Mouse (Mus musculus) layer of hippocampus, adult 18-20 months (tissue): ENCODE measurements around the gene Btd. TPM values are rescaled to one million over a fixed set of nuclear protein-coding genes. Genes with fewer than 3 reads are reported as not detected.
A peak's percentile ranks its signal among the peaks of the same experiment; 100 is the strongest.

Experiments
- DNase-seq, 2 experiments: peaks; one replicate each; pipeline ENCODE4 v3.0.0; 2022; ENCODE audit warnings: low spot score in 2 of 2
- total RNA-seq, 2 experiments: library from RNA; stranded (reverse); gene quantifications; 2 replicates each; pipeline ENCODE4 v1.2.3; 2021

The Btd gene
- total RNA-seq, 2 experiments from 2014 or later: 10.3 TPM

- no peak for DNase-seq
These were observed 4.2 kb downstream of the Btd start for GRCm38 (mm10) chr14:31644931-31645547.

DNA sequence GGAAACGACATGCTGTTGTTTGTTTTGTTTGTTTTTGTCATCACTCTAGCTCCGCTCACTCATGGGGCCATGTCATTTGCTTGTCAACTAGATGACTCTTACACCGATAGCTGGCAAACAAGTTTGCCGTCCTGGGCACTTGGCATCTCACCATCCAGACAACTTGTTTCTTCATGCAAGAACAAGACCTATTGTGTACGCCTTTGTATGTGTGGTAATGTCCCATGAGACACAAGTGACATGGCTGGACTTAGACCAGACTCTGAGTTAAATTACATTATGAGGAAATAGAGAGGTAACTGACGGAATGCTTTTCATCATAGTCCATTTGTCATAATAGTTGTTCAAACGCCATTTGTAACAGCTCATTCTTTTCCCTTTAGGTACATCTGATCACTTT lies 5.1 kb downstream of the Btd start:
- no peak for DNase-seq

DNA sequence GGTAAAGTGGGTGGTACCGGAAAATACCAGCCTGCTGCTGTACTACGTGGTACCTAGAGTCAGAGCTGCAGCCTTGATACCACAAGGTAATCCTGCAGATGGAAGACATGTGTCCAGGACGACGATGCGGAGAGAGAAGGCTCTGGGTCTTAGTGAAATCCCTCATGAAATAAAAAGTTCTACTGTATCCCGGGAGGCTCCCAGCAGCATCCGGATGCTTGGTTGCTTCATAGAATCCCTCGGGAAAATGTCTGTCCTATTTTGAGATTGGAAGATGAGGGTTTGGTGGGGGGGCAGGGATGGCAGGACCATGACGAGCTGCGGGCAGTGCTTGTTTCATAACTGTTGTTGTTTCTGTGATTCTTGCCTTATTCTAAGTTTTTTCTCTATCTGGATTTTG lies 7.2 kb downstream of the Btd start:
- DNase-seq: no peak

DNA sequence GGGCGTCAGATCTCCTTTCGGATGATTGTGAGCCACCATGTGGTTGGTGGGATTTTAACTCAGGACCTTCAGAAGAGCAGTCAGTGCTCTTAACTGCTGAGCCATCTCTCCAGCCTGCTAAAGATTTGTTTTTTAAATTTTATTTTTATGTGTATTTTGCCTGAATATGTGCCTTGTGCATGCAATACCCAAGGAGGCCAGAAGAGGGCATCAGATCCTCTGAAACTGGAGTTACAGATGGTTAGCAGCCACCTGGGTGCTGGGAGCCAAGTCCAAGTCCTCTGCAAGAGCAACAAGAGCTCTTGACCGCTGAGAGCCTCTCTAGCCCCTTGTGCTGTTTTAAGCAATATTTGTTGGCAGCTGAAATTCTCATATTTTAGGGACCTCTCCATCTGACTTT lies 9.5 kb downstream of the Btd start:
- no peak for DNase-seq

DNA sequence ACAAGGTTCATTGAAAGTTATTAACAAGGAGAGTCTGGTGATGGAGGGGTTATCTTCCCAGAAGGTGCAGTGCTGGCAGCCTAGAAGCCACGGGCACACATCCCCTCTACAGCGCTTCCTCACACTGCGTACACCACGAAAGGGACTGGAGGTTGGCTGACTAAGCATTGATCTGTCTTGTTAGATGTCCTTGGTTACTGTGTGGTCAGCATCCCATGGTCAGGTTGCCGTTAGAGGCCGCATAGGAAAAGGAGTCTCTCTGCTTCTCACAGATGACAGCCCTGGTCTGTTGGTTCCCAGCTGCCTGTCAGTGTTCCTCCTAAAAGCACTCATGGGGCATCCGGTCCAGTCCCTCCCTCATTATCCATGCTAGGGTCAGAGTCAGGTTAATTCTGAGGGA lies 10.4 kb downstream of the Btd start:
- no peak for DNase-seq

- DNase-seq: no peak
These were observed 11.3 kb downstream of the Btd start for GRCm38 (mm10) chr14:31652106-31652505.

DNA sequence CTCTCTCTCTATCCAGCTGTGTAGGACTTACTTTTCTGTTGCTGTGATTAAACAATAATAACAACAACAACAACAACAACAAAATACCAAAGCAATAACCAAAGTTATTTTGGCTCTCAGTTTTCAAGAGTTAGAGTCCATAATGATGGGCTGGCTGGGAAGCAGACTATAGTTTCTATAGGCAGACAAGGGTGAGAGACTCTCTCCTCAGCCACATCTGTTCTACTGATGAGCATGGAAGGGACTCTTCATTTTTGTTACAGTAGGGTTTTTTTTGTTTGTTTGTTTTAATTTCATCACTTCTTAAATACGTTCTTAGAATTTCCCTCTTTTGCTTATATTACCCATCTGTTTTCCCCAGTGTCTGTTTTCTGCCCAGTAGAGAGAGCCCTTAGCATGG lies 11.8 kb downstream of the Btd start:
- DNase-seq: no peak

GRCm38 (mm10) chr14:31653101-31653875 lies 12.5 kb downstream of the Btd start:
- no peak for DNase-seq

DNA sequence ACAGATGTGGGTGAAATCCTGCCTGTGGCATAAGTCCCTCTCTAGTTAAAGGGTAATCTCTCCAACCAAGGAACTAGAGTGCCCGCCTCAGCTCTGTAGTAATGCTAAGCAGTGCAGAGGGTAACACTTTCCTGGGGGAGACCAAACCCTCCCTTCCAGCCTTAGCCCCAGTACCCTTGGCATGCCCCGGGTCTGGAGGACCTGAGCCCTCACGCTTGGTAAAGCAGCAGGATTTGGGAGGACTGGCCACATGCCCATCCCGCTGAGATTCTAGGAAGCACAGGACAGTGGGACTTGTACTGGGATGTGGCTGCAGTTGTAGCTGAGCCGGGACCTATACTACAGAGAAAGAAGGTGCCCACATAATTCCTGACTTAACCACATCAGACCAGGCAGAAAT lies 14.0 kb downstream of the Btd start:
- no peak for DNase-seq

GRCm38 (mm10) chr14:31655406-31655805 lies 14.6 kb downstream of the Btd start:
- no peak for DNase-seq

DNA sequence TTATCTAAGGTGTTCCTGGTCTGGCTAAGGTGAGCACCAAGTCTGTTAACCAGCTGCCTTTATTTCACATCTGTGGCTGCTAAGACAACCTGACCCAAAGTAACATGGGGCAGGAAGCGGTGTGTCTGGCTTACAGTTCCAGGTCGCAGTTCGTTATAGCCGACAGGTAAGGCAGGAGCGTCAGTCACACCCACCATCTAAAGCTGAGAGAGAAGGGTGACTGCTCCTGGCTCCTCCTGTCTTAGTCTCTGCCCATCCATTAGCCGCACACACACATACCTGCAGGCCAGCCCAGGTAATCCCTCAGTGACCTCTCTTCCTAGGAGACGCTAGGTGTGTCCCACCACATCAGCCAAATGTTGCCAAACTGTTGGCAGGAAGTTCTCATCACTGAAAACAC lies 15.6 kb downstream of the Btd start:
- no peak for DNase-seq

GRCm38 (mm10) chr14:31656857-31657645 lies 16.2 kb downstream of the Btd start:
- DNase-seq: peak; percentile 62 to 90

GRCm38 (mm10) chr14:31658126-31658680 lies 17.4 kb downstream of the Btd start:
- no peak for DNase-seq

GRCm38 (mm10) chr14:31659501-31660181 lies 18.8 kb downstream of the Btd start:
- no peak for DNase-seq

DNA sequence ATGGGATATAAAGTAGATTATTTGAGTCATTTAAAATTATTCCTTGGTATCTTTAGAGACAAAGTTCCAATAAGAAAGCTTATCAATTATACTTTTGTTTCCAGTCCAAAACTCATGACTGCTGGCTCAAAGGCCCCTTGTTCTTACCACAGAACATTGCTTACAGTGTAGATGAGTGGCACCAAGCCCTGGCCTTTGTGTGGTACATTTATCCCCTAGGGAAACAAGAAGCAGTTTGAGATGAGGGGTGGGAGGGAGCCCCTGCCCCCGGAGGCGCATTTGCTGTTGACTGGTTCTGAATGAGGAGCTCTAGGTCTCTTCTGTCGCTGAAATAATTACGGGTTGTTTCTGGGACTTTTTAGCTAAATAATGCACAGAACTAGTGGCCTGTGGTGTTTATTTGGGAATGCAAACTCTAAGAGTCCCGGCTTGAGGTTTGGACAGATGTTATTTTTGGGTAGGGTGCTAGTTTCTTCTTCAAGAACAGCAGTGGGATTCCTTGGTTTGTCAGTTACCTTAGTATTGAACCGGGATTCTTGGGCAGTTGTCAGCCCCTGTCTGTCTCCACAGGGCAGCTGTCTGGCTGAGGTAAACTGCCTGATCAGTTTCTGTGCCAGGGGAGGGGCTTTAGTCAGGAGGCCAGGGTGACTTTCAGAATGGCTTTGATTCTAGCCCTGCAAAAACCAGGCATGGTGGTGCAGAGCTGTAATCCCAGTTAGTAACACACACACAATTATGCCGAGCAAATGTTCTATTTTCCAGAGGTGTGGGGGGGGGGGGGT lies 19.7 kb downstream of the Btd start:
- DNase-seq: peak in 1 of 2 experiments; percentile 65

- peak; percentile 92 to 96 for DNase-seq
These were observed 21.1 kb downstream of the Btd start for GRCm38 (mm10) chr14:31661671-31662554.

- no peak for DNase-seq
These were observed 21.9 kb downstream of the Btd start for GRCm38 (mm10) chr14:31662555-31663211.

DNA sequence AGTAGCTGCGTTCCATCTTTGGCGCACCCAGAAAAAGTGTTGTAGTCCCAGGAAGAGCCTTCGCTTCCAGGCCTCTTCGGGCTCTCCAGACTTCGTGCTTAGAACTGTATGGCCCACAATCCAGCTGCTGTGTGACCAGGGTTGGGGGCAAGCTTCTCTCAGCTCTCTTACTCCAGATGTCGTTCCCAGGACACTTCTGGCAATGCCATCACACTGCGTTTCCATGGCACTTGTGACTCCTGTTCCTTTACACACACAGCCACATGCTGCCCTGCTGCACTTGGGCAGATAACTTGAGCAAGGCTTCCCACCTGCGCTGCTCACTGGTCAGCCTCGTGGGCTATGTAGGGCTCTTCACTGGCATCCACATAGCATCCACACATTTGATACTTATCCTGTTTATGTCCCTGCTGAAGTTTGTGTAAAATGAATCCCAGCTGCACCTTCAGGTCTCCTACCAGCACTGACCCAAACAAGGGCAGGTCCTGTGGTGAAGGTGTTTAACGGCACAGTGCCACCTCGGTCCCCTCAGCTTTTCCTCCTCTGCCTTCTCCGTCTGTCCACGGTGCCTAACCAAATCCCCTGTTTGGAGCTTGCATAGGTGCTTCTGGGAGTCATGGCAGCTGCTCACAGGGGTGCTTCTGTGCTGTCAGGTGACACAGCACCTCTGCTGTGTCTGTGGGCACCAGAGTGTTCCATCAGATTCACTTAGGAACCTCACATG lies 22.7 kb downstream of the Btd start:
- no peak for DNase-seq
